Mouse (Mus musculus) lung, embryonic 15.5 days (tissue): ENCODE measurements around the gene Gpr22. TPM values are rescaled to one million over a fixed set of nuclear protein-coding genes. Genes with fewer than 3 reads are reported as not detected.

Experiments used
- ATAC-seq: fragments of 200-750 bp; cut with Nextera tagmentation; 2 replicates; pipeline ENCODE4 v1.8.0; 2017; ENCODE audit warnings: moderate number of reproducible peaks, borderline replicate concordance; ENCODE audit not compliant: low FRiP score, low TSS enrichment; ENCODE audit errors: extremely low read depth
- H3K27ac ChIP-seq: fragments of 300-500 bp; sonication (generic); 2 replicates; pipeline ENCODE4 v1.5.1; 2015; ENCODE audit warnings: moderate library complexity, mild to moderate bottlenecking, inconsistent platforms
- H3K27me3 ChIP-seq: fragments of 300-500 bp; sonication (generic); 2 replicates; pipeline ENCODE4 v1.6.1; 2015; ENCODE audit warnings: inconsistent platforms
- H3K36me3 ChIP-seq: fragments of 300-500 bp; sonication (generic); 2 replicates; pipeline ENCODE4 v1.6.1; 2015; ENCODE audit warnings: inconsistent platforms
- H3K4me1 ChIP-seq: fragments of 300-500 bp; sonication (generic); 2 replicates; pipeline ENCODE4 v1.6.1; 2015; ENCODE audit warnings: inconsistent platforms
- H3K4me2 ChIP-seq: fragments of 300-500 bp; sonication (generic); 2 replicates; pipeline ENCODE4 v1.6.1; 2015; ENCODE audit warnings: inconsistent platforms, mild to moderate bottlenecking, moderate library complexity
- H3K4me3 ChIP-seq: fragments of 300-500 bp; sonication (generic); 2 replicates; pipeline ENCODE4 v1.5.1; 2015; ENCODE audit warnings: mild to moderate bottlenecking, inconsistent platforms
- H3K9ac ChIP-seq: fragments of 300-500 bp; sonication (generic); 2 replicates; pipeline ENCODE4 v1.6.1; 2015; ENCODE audit warnings: inconsistent platforms
- H3K9me3 ChIP-seq: fragments of 300-500 bp; sonication (generic); 2 replicates; pipeline ENCODE4 v1.6.1; 2016; ENCODE audit warnings: inconsistent platforms
- WGBS: fragments of 180-500 bp; shearing (Covaris S2); methylation state at CpG from one replicate; pipeline ENCODE4 v1.1.7; 2015; 5-methylcytosine and 5-hydroxymethylcytosine counted together
- polyA plus RNA-seq: library from polyadenylated mRNA; unstranded; fragments of >200 nt; fragmentation: Nextera tagmentation; extraction: Ambion mirVana; gene quantifications from 2 replicates; pipeline ENCODE4 v1.2.1, GENCODE M21; 2015

Gene Gpr22
- polyA plus RNA-seq, 1 experiment from 2014 or later, result 0.79 TPM

DNA sequence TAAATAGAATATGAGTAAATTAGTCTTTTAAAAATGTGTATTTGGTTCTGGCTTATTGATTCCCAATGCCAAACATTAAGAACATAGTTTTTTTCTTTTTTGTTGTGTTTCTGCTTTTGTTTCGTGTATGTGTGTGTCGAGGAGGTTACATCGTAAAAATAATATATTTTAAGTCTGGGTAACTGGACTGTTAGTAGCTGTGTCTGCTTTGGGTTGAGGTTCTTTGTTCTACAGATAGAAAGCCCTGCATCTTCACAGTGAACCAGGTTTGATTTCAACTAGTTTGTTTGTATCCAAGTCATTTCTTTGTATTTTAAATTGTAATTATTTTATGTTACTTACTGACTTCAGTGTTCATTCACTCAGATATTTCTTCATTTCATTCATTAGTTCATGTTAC lies 323 bp upstream of the Gpr22 start:
- Histone ChIP-seq H3K4me1 (no peaks in the 10 kb centered on the region), H3K27ac (no peak overlapping the region), H3K36me3 (no peaks in the 10 kb centered on the region), H3K4me3 (no peak overlapping the region), H3K9me3 (no peaks in the 10 kb centered on the region), H3K9ac (no peak overlapping the region), H3K4me2 (no peak overlapping the region), H3K27me3 (no peaks in the 10 kb centered on the region)
- ATAC-seq, result no peak
- WGBS, result 87% methylated on average over 3 of the region's 3 CpGs

DNA sequence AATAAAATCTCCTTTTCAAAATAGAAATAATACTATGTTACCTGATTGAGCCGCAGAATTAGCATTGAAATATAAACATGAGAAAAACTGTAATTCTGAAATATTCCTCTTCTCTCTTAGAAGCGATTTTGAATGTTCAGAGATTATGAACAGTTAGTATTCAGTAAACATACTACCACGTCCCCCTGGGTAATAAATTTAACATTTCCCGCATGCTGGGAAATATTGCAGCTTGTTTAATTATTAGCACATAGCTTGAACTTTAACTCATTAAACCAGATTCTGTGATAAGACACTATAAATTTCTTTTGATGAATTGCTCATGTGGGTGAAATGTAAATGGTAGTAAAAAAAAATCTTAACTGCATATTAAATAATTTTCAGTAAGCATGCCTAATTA lies 1.0 kb downstream of the Gpr22 start:
- H3K36me3 ChIP-seq, result no peaks in the 10 kb centered on the region
- 64% methylated on average over 4 of the region's 4 CpGs for WGBS
- no peak overlapping the region for H3K27ac ChIP-seq
- no peak overlapping the region for H3K4me2 ChIP-seq
- no peaks in the 10 kb centered on the region for H3K9me3 ChIP-seq
- no peaks in the 10 kb centered on the region for H3K4me1 ChIP-seq
- no peak for ATAC-seq
- no peak overlapping the region for H3K9ac ChIP-seq
- H3K27me3 ChIP-seq, result no peaks in the 10 kb centered on the region
- no peak overlapping the region for H3K4me3 ChIP-seq

DNA sequence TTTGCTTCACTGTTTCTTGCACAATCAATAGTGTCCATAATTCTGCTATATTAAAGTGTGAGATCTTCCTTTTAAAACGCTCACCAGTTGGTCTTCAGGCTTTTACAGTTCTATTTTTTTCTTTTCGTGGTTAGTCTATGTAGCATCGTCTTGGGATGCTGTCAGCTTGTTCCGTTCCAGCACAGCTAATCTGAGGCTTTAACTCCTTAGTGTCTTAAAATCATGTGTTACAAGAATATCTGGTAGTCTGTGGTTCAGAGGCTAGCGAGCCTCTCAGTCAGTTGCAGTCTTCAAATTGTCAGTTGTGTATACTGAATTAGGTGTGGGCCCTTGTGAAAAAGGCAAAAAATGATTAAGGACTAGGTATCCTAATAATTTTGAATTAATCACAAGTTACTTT lies 1.5 kb downstream of the Gpr22 start:
- Histone ChIP-seq H3K9me3 (no peaks in the 10 kb centered on the region), H3K27ac (no peak overlapping the region), H3K36me3 (no peaks in the 10 kb centered on the region), H3K27me3 (no peaks in the 10 kb centered on the region), H3K4me3 (no peak overlapping the region), H3K9ac (no peak overlapping the region), H3K4me1 (no peaks in the 10 kb centered on the region), H3K4me2 (no peak overlapping the region)
- WGBS, result 43% methylated on average over 5 of the region's 5 CpGs
- no peak for ATAC-seq

DNA sequence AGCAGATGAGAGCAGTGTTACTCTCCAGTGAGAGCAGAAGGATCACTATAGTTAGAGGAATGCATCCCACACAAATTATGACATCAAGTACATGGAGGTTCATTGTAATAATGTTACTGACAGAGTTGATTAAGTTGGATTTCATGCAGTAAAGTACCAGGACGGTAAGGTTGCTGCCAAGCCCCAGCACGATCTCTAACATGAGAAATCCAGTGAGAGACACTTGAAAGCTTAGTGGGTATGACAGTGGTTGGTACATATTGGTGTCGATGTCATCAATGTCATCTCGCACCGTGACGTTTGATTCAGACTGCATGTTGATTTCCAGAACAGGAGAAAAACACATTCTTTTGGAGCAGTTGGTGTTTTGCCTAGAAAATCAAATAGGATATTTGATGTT lies 4.1 kb downstream of the Gpr22 start:
- no peaks in the 10 kb centered on the region for H3K4me1 ChIP-seq
- H3K36me3 ChIP-seq, result no peaks in the 10 kb centered on the region
- H3K4me2 ChIP-seq, result no peak overlapping the region
- WGBS, result 86% methylated on average over 6 of the region's 6 CpGs
- H3K9me3 ChIP-seq, result no peaks in the 10 kb centered on the region
- H3K27ac ChIP-seq, result no peak overlapping the region
- no peak overlapping the region for H3K9ac ChIP-seq
- no peak overlapping the region for H3K4me3 ChIP-seq
- ATAC-seq, result no peak
- H3K27me3 ChIP-seq, result no peaks in the 10 kb centered on the region

DNA sequence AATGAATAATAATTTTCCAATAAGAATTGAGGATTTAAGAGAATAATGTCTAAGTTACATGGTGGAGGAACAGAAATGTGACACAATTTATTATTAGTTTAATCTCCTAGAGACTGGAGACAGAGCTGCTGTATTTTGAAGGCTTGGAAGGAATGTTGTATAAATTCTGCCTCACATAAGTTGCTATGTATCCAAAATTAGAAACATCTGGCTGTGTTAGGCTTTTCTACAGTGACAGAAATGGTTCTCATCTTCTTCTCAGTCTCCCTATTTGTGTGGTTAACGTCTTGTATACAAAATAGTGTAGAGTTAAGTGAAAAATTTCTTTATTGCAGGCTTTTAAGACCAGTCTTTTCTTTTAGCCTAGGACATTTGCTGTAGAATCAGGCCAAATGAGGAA lies 6.2 kb downstream of the Gpr22 start:
- no peaks in the 10 kb centered on the region for H3K4me1 ChIP-seq
- no peaks in the 10 kb centered on the region for H3K36me3 ChIP-seq
- H3K27ac ChIP-seq, result no peak overlapping the region
- WGBS, result 56% methylated on average over 1 of the region's 1 CpGs
- H3K27me3 ChIP-seq, result no peaks in the 10 kb centered on the region
- ATAC-seq, result no peak
- no peaks in the 10 kb centered on the region for H3K9me3 ChIP-seq
- H3K4me2 ChIP-seq, result no peak overlapping the region
- H3K9ac ChIP-seq, result no peak overlapping the region
- no peak overlapping the region for H3K4me3 ChIP-seq

DNA sequence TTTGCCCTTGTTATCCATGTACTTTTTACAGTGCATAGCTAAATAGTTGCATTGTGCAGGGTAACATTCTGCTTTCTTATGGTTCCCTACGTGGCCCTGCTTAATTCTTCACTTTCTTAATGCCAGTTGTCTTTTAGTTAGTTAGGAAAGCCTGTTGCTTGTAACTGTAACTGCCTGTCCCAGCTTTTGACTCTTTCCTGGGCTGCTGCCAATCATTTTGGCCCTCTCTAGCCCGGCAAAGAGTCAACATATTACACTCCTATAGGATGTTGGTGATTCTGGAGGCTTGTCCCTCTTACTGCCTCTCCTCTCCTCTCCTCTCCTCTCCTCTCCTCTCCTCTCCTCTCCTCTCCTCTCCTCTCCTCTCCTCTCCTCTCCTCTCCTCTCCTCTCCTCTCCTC lies 7.6 kb downstream of the Gpr22 start:
- Histone ChIP-seq H3K4me1 (no peaks in the 10 kb centered on the region), H3K36me3 (no peaks in the 10 kb centered on the region), H3K4me3 (no peak overlapping the region), H3K9ac (no peak overlapping the region), H3K4me2 (no peak overlapping the region), H3K27ac (no peak overlapping the region), H3K27me3 (no peaks in the 10 kb centered on the region), H3K9me3 (no peaks in the 10 kb centered on the region)
- ATAC-seq, result no peak
- 32% methylated on average over 2 of the region's 2 CpGs for WGBS

DNA sequence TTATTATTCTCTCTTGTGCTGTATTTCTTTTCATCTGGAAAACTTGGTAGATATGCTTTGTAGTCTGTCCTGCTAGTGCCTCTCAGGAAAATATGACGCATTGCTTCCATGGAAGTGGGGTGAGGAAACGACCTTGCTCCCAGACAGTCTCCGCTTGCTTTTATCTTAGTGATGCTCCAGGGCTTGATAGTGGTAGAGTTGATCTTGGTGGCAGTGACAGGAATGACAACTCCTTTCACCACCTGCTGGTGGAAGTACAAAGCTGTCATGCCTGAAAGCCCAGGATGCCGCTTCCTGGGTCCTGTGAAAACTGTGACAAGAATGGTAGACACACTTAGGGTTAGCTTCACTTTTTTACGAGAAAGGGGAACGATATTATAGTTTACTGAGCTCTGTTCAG lies 9.8 kb downstream of the Gpr22 start:
- Histone ChIP-seq H3K4me2 (no peak overlapping the region), H3K9me3 (no peaks in the 10 kb centered on the region), H3K4me1 (no peaks in the 10 kb centered on the region), H3K27ac (no peak overlapping the region), H3K36me3 (no peaks in the 10 kb centered on the region), H3K4me3 (no peak overlapping the region), H3K9ac (no peak overlapping the region), H3K27me3 (no peaks in the 10 kb centered on the region)
- 63% methylated on average over 6 of the region's 6 CpGs for WGBS
- ATAC-seq, result no peak

DNA sequence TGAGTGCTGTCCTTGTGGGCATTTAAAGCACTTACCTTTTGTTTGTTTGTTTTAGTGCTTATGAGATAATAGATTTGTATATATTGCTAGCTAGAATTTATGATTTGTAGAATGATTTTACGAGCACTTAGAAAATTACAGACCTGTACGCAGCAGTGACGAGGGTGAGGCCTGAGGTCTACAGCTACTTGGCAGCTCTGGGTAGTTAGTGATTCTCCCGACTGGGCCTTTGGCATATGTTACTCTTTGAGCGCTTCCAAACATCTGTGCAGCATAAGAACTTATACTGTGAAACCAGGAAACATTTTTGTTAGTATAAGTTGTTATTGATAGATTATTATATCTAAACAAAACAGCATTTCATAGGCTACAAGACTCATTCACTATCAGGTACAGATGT lies 12.3 kb downstream of the Gpr22 start:
- no peaks in the 10 kb centered on the region for H3K36me3 ChIP-seq

DNA sequence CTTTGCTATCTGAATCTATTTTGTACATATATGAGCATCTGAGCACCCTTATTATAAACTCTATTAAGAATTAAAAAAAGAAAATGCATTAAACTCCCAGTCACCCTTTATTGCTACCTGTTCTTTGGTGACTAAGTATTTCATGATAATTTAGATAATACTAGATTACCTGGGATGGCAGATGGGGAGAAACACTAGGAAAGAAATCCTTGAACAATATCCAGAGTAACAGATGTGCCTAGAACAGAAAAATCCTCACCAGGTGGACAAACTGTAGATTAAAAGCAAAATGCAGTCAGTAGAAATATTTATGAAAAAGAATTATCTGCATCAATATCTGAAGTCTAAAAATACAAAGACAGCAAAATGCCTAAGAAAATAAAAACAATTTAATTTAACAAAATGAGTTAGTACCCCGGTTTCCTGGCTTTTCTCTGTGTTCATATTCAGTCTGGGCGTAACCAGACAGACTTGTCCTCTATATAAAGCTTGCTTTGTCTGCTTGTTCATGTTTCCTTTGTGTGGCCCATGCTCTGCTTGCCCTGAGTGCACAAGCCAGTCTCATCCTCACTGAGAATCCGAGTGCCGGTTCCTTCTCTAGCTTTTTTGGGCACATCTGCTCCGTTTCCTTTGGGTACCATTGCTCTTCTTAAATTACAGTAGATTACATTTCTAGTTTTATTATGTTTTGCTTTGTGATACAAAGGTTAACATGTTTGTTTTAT lies 13.0 kb downstream of the Gpr22 start:
- no peaks in the 10 kb centered on the region for H3K36me3 ChIP-seq
- WGBS, result 68% methylated on average over 5 of the region's 5 CpGs
- ATAC-seq, result no peak
- no peak overlapping the region for H3K4me3 ChIP-seq
- H3K4me2 ChIP-seq, result no peak overlapping the region
- H3K9me3 ChIP-seq, result no peaks in the 10 kb centered on the region
- no peaks in the 10 kb centered on the region for H3K27me3 ChIP-seq
- no peaks in the 10 kb centered on the region for H3K4me1 ChIP-seq
- no peak overlapping the region for H3K9ac ChIP-seq
- no peak overlapping the region for H3K27ac ChIP-seq

More for the DNA sequence above, 12.3 kb downstream of the Gpr22 start:
- no peaks in the 10 kb centered on the region for H3K4me1 ChIP-seq
- H3K27me3 ChIP-seq, result no peaks in the 10 kb centered on the region
- H3K4me3 ChIP-seq, result no peak overlapping the region
- 58% methylated on average over 5 of the region's 5 CpGs for WGBS
- H3K9me3 ChIP-seq, result no peaks in the 10 kb centered on the region
- H3K4me2 ChIP-seq, result no peak overlapping the region
- no peak overlapping the region for H3K27ac ChIP-seq
- no peak overlapping the region for H3K9ac ChIP-seq
- ATAC-seq, result no peak

DNA sequence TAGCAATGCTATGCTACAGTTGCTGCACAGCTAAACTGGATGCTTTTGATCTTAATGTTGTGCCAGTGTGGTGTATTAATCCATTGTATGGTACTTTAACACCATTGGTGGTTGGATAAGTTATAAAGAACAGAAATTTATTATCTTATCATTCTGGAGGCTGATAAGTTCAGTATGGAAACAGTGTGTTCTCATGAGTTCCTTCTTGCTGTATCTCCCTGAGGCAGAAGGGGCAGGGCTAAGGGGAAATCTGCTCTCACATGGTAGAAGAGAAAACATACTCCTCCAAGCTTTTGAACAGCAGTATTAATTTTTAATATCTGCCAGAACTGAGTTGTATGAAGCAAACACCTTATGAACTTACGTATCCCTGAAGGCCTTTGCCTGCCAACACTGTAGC lies 20.5 kb downstream of the Gpr22 start:
- Histone ChIP-seq H3K9ac (no peak overlapping the region), H3K27me3 (no peaks in the 10 kb centered on the region), H3K4me2 (no peak overlapping the region), H3K36me3 (no peaks in the 10 kb centered on the region), H3K9me3 (no peaks in the 10 kb centered on the region), H3K4me1 (no peaks in the 10 kb centered on the region), H3K27ac (no peak overlapping the region), H3K4me3 (no peak overlapping the region)
- 86% methylated on average over 1 of the region's 1 CpGs for WGBS
- no peak for ATAC-seq

DNA sequence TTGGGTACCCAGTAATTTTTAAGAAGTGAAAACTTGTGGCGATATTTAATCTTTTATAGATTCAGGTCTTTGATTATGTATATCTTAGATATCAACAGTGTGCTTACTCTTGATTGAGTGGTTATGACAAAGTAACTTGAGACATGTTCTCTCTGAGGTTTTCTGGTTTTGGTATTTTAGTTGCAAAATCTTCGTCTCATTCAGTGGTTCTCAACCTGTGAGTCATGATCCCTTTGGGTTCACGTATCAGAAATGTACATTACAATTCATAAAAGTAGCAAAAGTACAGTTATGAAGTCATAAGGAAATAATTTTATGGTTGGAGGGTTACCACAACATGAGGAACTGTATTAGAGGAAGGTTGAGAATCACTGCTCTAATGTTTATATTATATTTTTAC lies 27.1 kb downstream of the Gpr22 start:
- H3K36me3 ChIP-seq, result 0 out of 2 replicates have a peak, but pooled peaks cover 4% of the 10 kb centered on the region
- H3K27me3 ChIP-seq, result no peaks in the 10 kb centered on the region
- H3K27ac ChIP-seq, result no peak overlapping the region
- no peak for ATAC-seq
- no peak overlapping the region for H3K9ac ChIP-seq
- no peak overlapping the region for H3K4me2 ChIP-seq
- WGBS, result 89% methylated on average over 3 of the region's 3 CpGs
- H3K9me3 ChIP-seq, result no peaks in the 10 kb centered on the region
- H3K4me3 ChIP-seq, result no peak overlapping the region
- no peaks in the 10 kb centered on the region for H3K4me1 ChIP-seq

DNA sequence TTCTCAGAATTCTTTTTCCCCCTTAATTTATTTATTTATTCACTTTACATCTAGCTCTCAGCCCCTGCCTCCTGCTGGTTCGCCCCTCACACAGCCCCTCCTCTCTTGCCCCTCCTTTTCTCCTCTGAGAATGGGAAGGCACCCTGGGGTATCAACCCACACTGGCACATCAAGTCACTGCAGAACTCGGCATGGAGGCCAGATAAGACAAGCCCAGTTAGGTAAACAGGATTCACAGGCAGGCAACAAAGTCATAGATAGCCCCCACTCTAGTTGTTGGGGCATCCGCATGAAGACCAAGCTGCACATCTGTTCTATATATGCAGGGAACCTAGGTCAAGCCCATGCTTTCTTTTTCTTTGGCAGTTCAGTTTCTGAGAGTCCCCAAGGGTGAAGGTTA lies 46.6 kb downstream of the Gpr22 start:
- Histone ChIP-seq H3K4me1 (no peaks in the 10 kb centered on the region), H3K4me2 (no peak overlapping the region), H3K9ac (no peak overlapping the region), H3K9me3 (no peaks in the 10 kb centered on the region), H3K4me3 (no peak overlapping the region), H3K36me3 (peaks cover 29% of the 10 kb centered on the region), H3K27ac (no peak overlapping the region), H3K27me3 (no peaks in the 10 kb centered on the region)
- no peak for ATAC-seq
- 59% methylated on average over 3 of the region's 3 CpGs for WGBS

DNA sequence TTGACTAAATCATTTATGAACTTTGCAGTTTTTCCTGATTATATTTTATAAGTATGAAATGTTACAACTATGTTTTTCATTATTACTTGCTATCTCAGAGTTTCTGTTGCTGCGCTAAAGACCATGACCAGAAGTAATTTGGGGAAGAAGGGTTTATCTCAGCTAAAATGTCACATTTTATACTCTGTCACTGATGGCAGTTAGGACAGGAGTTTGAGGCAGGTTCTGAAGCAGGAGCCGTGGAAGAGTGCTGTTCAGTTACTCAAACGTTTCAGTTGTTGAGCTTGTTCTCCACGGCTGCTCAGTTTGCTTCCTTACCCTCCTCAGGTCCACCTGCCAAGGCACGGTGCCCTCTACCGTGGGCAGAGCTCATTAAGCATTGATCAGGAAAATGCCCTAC lies 47.7 kb downstream of the Gpr22 start:
- Histone ChIP-seq H3K4me1 (no peaks in the 10 kb centered on the region), H3K27me3 (no peaks in the 10 kb centered on the region), H3K27ac (no peak overlapping the region), H3K4me3 (no peak overlapping the region), H3K36me3 (peaks cover 25% of the 10 kb centered on the region), H3K9me3 (no peaks in the 10 kb centered on the region), H3K9ac (no peak overlapping the region), H3K4me2 (no peak overlapping the region)
- no peak for ATAC-seq
- WGBS, result 71% methylated on average over 6 of the region's 6 CpGs
